Mouse (Mus musculus): ENCODE data around the gene Krr1. TPM values are rescaled to one million over a fixed set of nuclear protein-coding genes. Genes with fewer than 3 reads are reported as not detected.

Krr1 gene
- 57.3 and 62.1 TPM in 2 replicates for polyA plus RNA-seq (2014; fragmentation: Nextera tagmentation; extraction: Ambion mirVana)

DNA sequence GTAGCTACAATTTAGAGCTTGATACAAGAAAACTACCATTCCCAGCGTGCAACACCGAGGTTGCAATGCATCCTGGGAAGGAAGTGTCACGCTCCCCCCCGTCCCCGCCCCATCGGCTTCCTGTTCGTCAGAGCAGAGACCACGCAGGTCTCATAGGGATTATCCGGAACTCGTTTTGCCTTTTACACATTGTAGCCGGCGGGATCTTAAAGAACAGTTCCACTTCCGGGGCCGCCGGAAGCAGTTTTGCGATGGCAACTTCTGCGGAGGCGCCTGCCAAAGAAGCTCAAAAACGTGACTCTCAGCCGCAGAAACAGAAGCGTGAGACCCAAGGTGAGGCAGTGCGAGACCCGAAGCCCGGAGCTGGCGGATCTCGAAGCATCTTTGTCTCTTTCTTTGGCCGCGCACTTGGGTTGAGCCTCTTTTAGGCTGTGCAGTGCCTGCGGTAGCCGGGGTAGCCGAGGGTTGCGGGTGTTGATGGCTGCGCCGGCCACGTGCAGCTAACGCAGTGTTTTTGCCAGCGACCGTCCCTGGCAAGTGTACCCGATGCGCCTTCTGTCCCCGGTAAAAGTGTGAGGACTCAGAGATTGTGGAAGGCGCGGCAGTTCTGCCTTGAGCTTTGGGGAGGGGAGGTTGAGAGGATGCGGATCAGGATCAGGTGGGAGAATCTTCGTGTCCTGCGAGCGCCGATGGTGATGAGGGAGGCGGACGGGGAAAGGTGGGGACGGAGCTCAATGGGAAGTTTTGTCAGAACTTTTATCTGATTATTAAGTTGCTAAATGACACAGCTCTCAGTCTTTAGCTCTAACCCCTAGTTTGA is at the start of gene Krr1:
TSS of gene Krr1 (plus strand) at position 123 of the 820 bp plus-strand sequence.
- peak; percentile 99 for DNase-seq (ENCODE audit: low spot score)
- H3K4me2 ChIP-seq (ENCODE audit: low read length) = peak within 1 kb of the TSS; percentile 79
- under 1% methylated on average over 51 of the region's 51 CpGs for WGBS
- peak; percentile 99 for ATAC-seq
- peak within 1 kb of the TSS; percentile 58 for H3K27ac ChIP-seq (ENCODE audit: low read depth, low read length)
- H3K36me3 ChIP-seq (ENCODE audit: control insufficient read depth, insufficient read depth, low read length) = peaks cover 17% of the 10 kb centered on the region; the same call in 1 of the 2 replicates
- H3K4me1 ChIP-seq (ENCODE audit: control insufficient read depth, insufficient read depth, low read length) = peaks cover 8% of the 10 kb centered on the region
- H3K9me3 ChIP-seq (replicated peaks; ENCODE audit: control insufficient read depth, low read length) = no peaks in the 10 kb centered on the region
- H3K4me3 ChIP-seq (ENCODE audit: low read depth, low read length) = peak within 1 kb of the TSS; percentile 86
- H3K27me3 ChIP-seq (replicated peaks; ENCODE audit: control insufficient read depth, insufficient read depth, low read length) = no peaks in the 10 kb centered on the region
- H3K9ac ChIP-seq (ENCODE audit: low read length) = peak within 1 kb of the TSS; percentile 79

GRCm38 (mm10) chr10:111923503-111924135 is 48.8 kb upstream of the Krr1 start:
- Histone ChIP-seq H3K4me1 (ENCODE audit: control insufficient read depth, insufficient read depth, low read length) (peaks cover 6% of the 10 kb centered on the region), H3K4me3 (ENCODE audit: low read depth, low read length) (no peak overlapping the region), H3K27me3 (replicated peaks; ENCODE audit: control insufficient read depth, insufficient read depth, low read length) (no peaks in the 10 kb centered on the region), H3K4me2 (ENCODE audit: low read length) (no peak overlapping the region), H3K27ac (ENCODE audit: low read depth, low read length) (no peak overlapping the region), H3K9ac (ENCODE audit: low read length) (no peak overlapping the region), H3K9me3 (replicated peaks; ENCODE audit: control insufficient read depth, low read length) (no peaks in the 10 kb centered on the region), H3K36me3 (ENCODE audit: control insufficient read depth, insufficient read depth, low read length) (no peaks in the 10 kb centered on the region)
- ATAC-seq (no peak), DNase-seq (ENCODE audit: low spot score) (no peak)
- WGBS = 78% methylated on average over 4 of the region's 4 CpGs

DNA sequence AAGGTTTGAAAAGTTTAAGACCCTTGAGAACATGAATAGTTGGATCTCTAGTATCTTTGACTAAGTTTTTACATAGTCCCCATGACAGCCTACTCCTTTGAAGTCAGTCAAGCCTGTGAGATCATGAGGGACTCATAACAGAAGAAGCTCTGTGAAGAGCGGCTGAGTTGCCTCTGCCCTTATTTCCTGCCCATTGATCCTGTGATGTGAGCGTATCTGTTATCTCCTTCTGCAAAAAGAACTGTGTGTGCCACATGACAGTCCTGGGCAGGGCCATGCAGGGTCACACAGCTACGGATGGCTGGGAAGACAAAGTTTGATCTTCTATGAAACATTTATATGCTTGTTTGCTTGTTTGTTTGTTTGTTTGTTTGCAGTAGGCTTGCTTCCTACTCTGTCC is 48.3 kb upstream of the Krr1 start:
- 51% methylated on average over 3 of the region's 3 CpGs for WGBS

GRCm38 (mm10) chr10:111924716-111925488 is 47.6 kb upstream of the Krr1 start:
- 6% methylated on average over 12 of the region's 12 CpGs for WGBS
- peak overlapping the region; percentile 14; the same call in 1 of the 2 replicates for H3K27ac ChIP-seq (ENCODE audit: low read depth, low read length)
- peak; percentile 52 for ATAC-seq
- no peaks in the 10 kb centered on the region for H3K36me3 ChIP-seq (ENCODE audit: control insufficient read depth, insufficient read depth, low read length)
- no peaks in the 10 kb centered on the region for H3K27me3 ChIP-seq (replicated peaks; ENCODE audit: control insufficient read depth, insufficient read depth, low read length)
- peak overlapping the region; percentile 7; the same call in 1 of the 2 replicates for H3K9ac ChIP-seq (ENCODE audit: low read length)
- H3K4me2 ChIP-seq (ENCODE audit: low read length) = peak overlapping the region; percentile 41
- DNase-seq (ENCODE audit: low spot score) = peak; percentile 39
- no peaks in the 10 kb centered on the region for H3K9me3 ChIP-seq (replicated peaks; ENCODE audit: control insufficient read depth, low read length)
- peak overlapping the region; percentile 4; the same call in 1 of the 2 replicates for H3K4me3 ChIP-seq (ENCODE audit: low read depth, low read length)
- peaks cover 6% of the 10 kb centered on the region for H3K4me1 ChIP-seq (ENCODE audit: control insufficient read depth, insufficient read depth, low read length)

More for the DNA sequence above, 48.3 kb upstream of the Krr1 start:
- ATAC-seq = no peak
- Histone ChIP-seq H3K9ac (ENCODE audit: low read length) (no peak overlapping the region), H3K4me1 (ENCODE audit: control insufficient read depth, insufficient read depth, low read length) (peaks cover 6% of the 10 kb centered on the region), H3K36me3 (ENCODE audit: control insufficient read depth, insufficient read depth, low read length) (no peaks in the 10 kb centered on the region), H3K4me3 (ENCODE audit: low read depth, low read length) (no peak overlapping the region), H3K9me3 (replicated peaks; ENCODE audit: control insufficient read depth, low read length) (no peaks in the 10 kb centered on the region), H3K27ac (ENCODE audit: low read depth, low read length) (no peak overlapping the region), H3K27me3 (replicated peaks; ENCODE audit: control insufficient read depth, insufficient read depth, low read length) (no peaks in the 10 kb centered on the region), H3K4me2 (ENCODE audit: low read length) (no peak overlapping the region)
- no peak for DNase-seq (ENCODE audit: low spot score)

DNA sequence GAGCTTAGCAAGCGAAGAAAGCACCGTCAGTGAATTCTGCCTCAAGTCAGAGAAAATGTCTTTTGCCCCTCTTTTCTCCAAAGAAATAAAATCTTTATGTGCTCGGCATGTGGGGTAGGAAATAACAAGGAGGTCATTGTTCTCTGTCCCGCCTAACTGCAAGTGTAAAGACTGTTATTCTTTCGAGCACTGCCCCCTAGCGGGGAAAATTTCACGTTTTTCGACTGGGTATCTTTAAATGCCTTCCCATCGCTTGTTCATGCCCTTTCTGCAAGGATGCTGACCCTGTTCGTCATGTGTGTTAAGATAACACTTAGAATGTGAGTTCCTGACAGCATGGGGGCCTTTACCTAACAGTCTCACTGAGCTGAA is 47.0 kb upstream of the Krr1 start:
- H3K27ac ChIP-seq (ENCODE audit: low read depth, low read length) = no peak overlapping the region

DNA sequence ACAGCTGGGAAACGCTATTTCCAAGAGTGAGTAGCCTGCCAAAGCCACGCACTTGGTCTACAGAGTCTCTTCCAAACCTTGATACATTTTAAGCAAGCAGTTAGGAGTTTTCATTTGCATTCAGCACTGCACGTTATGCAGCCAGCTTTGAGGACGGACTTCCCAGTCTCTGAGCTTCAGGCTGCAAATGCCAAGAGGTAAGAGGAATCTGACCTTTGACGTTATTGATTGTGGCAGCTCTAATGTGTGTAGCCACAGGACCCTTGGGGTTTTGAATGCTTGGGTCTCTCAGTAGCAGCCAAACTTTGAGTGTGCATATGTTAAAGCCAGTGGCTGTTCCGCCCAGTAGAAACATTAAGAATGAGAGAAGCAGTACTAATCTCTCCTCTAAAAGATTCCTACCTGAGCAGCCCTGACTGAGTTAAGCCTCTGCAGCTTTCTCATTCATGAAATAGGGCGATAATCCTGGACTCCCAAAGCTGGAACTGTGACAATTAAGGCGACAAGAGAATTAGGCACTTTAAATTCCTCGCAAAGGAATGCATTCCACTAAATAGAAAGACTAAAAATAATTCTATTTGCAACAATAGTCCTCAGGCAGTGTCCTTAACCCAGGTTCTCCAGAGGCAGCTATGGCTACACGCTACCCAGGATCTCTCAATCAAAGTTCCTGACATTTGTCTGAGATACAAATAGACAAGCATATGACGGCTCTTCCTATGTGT is 39.7 kb upstream of the Krr1 start:
- no peak overlapping the region for H3K9ac ChIP-seq (ENCODE audit: low read length)
- DNase-seq (ENCODE audit: low spot score) = no peak
- H3K36me3 ChIP-seq (ENCODE audit: control insufficient read depth, insufficient read depth, low read length) = no peaks in the 10 kb centered on the region
- 19% methylated on average over 11 of the region's 11 CpGs for WGBS
- no peak for ATAC-seq
- H3K4me2 ChIP-seq (ENCODE audit: low read length) = no peak overlapping the region
- H3K4me1 ChIP-seq (ENCODE audit: control insufficient read depth, insufficient read depth, low read length) = no peaks in the 10 kb centered on the region
- H3K27ac ChIP-seq (ENCODE audit: low read depth, low read length) = no peak overlapping the region
- H3K27me3 ChIP-seq (replicated peaks; ENCODE audit: control insufficient read depth, insufficient read depth, low read length) = no peaks in the 10 kb centered on the region
- no peak overlapping the region for H3K4me3 ChIP-seq (ENCODE audit: low read depth, low read length)
- H3K9me3 ChIP-seq (replicated peaks; ENCODE audit: control insufficient read depth, low read length) = no peaks in the 10 kb centered on the region

More for the DNA sequence above, 47.0 kb upstream of the Krr1 start:
- Histone ChIP-seq H3K4me2 (ENCODE audit: low read length) (peak overlapping the region; percentile 41), H3K4me3 (ENCODE audit: low read depth, low read length) (peak overlapping the region; percentile 4; the same call in 1 of the 2 replicates), H3K9me3 (replicated peaks; ENCODE audit: control insufficient read depth, low read length) (no peaks in the 10 kb centered on the region), H3K9ac (ENCODE audit: low read length) (peak overlapping the region; percentile 7; the same call in 1 of the 2 replicates), H3K27me3 (replicated peaks; ENCODE audit: control insufficient read depth, insufficient read depth, low read length) (no peaks in the 10 kb centered on the region), H3K36me3 (ENCODE audit: control insufficient read depth, insufficient read depth, low read length) (no peaks in the 10 kb centered on the region), H3K4me1 (ENCODE audit: control insufficient read depth, insufficient read depth, low read length) (peaks cover 6% of the 10 kb centered on the region)
- WGBS = 1% methylated on average over 10 of the region's 10 CpGs
- ATAC-seq = peak; percentile 94
- peak; percentile 98 for DNase-seq (ENCODE audit: low spot score)

- ATAC-seq (no peak), DNase-seq (ENCODE audit: low spot score) (peak; percentile 65)
- Histone ChIP-seq H3K9me3 (replicated peaks; ENCODE audit: control insufficient read depth, low read length) (no peaks in the 10 kb centered on the region), H3K4me2 (ENCODE audit: low read length) (no peak overlapping the region), H3K4me1 (ENCODE audit: control insufficient read depth, insufficient read depth, low read length) (no peaks in the 10 kb centered on the region), H3K27me3 (replicated peaks; ENCODE audit: control insufficient read depth, insufficient read depth, low read length) (no peaks in the 10 kb centered on the region), H3K4me3 (ENCODE audit: low read depth, low read length) (no peak overlapping the region), H3K36me3 (ENCODE audit: control insufficient read depth, insufficient read depth, low read length) (no peaks in the 10 kb centered on the region), H3K27ac (ENCODE audit: low read depth, low read length) (no peak overlapping the region), H3K9ac (ENCODE audit: low read length) (no peak overlapping the region)
- 51% methylated on average over 2 of the region's 2 CpGs for WGBS
These were observed 37.3 kb upstream of the Krr1 start for GRCm38 (mm10) chr10:111935207-111935606.

- ATAC-seq = no peak
- H3K4me3 ChIP-seq (ENCODE audit: low read depth, low read length) = no peak overlapping the region
- H3K27me3 ChIP-seq (replicated peaks; ENCODE audit: control insufficient read depth, insufficient read depth, low read length) = no peaks in the 10 kb centered on the region
- no peaks in the 10 kb centered on the region for H3K36me3 ChIP-seq (ENCODE audit: control insufficient read depth, insufficient read depth, low read length)
- no peak overlapping the region for H3K9ac ChIP-seq (ENCODE audit: low read length)
- no peak overlapping the region for H3K4me2 ChIP-seq (ENCODE audit: low read length)
- H3K4me1 ChIP-seq (ENCODE audit: control insufficient read depth, insufficient read depth, low read length) = no peaks in the 10 kb centered on the region
- no peak for DNase-seq (ENCODE audit: low spot score)
- 80% methylated on average over 4 of the region's 4 CpGs for WGBS
- H3K9me3 ChIP-seq (replicated peaks; ENCODE audit: control insufficient read depth, low read length) = no peaks in the 10 kb centered on the region
- no peak overlapping the region for H3K27ac ChIP-seq (ENCODE audit: low read depth, low read length)
These were observed 36.4 kb upstream of the Krr1 start for GRCm38 (mm10) chr10:111936021-111936420.

Measured in forebrain, embryonic 14.5 days (tissue).